Mouse (Mus musculus): Measurements from ENCODE around the gene U2af2.

- no peak for TF ChIP-seq CTCF (IDR thresholded peaks at IDR 0.05; ENCODE audit: insufficient read depth, low read depth, low read length)
- no peak for TF ChIP-seq POLR2A (IDR thresholded peaks at IDR 0.05; ENCODE audit: insufficient read depth, low read depth, low read length)
Observed at GRCm38 (mm10) chr7:5086921-5087440, 25.0 kb downstream of the U2af2 start.

All from olfactory bulb, adult 2 months (tissue).